Mouse (Mus musculus): ENCODE measurements around the gene Susd1. TPM values are rescaled to one million over a fixed set of nuclear protein-coding genes. Genes with fewer than 3 reads are reported as not detected.

Gene Susd1
- polyA plus RNA-seq, 1 experiment, result 8.8 TPM

GRCm38 (mm10) chr4:59324317-59324716 lies 114.1 kb downstream of the Susd1 start:
- H3K27me3 ChIP-seq (replicated peaks; ENCODE audit: control insufficient read depth, insufficient read depth, low read length), result no peaks in the 10 kb centered on the region
- DNase-seq, result no peak
- no peak overlapping the region for H3K27ac ChIP-seq (ENCODE audit: insufficient read depth, low read depth, low read length)
- no peak overlapping the region for H3K4me3 ChIP-seq (ENCODE audit: insufficient read depth, low read depth, low read length)
- whole genome bisulfite sequencing, result 89% methylated on average over 5 of the region's 5 CpGs
- TF ChIP-seq CTCF (conservative IDR thresholded peaks at IDR 0.05; ENCODE audit: insufficient read depth, insufficient read length, low read depth, low read length), result no peak
- no peaks in the 10 kb centered on the region for H3K4me1 ChIP-seq (ENCODE audit: control insufficient read depth, insufficient read depth, low read length)
- no peaks in the 10 kb centered on the region for H3K36me3 ChIP-seq (ENCODE audit: control insufficient read depth, insufficient read depth, low read length)

GRCm38 (mm10) chr4:59323231-59323651 lies 115.2 kb downstream of the Susd1 start:
- TF ChIP-seq CTCF (conservative IDR thresholded peaks at IDR 0.05; ENCODE audit: insufficient read depth, insufficient read length, low read depth, low read length) (no peak), POLR2A (IDR thresholded peaks at IDR 0.05; ENCODE audit: low read depth, low read length) (no peak)
- H3K4me3 ChIP-seq (ENCODE audit: insufficient read depth, low read depth, low read length), result no peak overlapping the region
- DNase-seq, result no peak
- H3K27ac ChIP-seq (ENCODE audit: insufficient read depth, low read depth, low read length), result no peak overlapping the region
- H3K36me3 ChIP-seq (ENCODE audit: control insufficient read depth, insufficient read depth, low read length), result no peaks in the 10 kb centered on the region
- no peaks in the 10 kb centered on the region for H3K27me3 ChIP-seq (replicated peaks; ENCODE audit: control insufficient read depth, insufficient read depth, low read length)
- WGBS, result 51% methylated on average over 7 of the region's 7 CpGs
- no peaks in the 10 kb centered on the region for H3K4me1 ChIP-seq (ENCODE audit: control insufficient read depth, insufficient read depth, low read length)

GRCm38 (mm10) chr4:59322733-59323132 lies 115.7 kb downstream of the Susd1 start:
- DNase-seq, result no peak
- no peaks in the 10 kb centered on the region for H3K27me3 ChIP-seq (replicated peaks; ENCODE audit: control insufficient read depth, insufficient read depth, low read length)
- TF ChIP-seq POLR2A (IDR thresholded peaks at IDR 0.05; ENCODE audit: low read depth, low read length) (no peak), CTCF (conservative IDR thresholded peaks at IDR 0.05; ENCODE audit: insufficient read depth, insufficient read length, low read depth, low read length) (no peak)
- WGBS, result 87% methylated on average over 3 of the region's 3 CpGs
- no peak overlapping the region for H3K27ac ChIP-seq (ENCODE audit: insufficient read depth, low read depth, low read length)
- H3K36me3 ChIP-seq (ENCODE audit: control insufficient read depth, insufficient read depth, low read length), result no peaks in the 10 kb centered on the region
- H3K4me3 ChIP-seq (ENCODE audit: insufficient read depth, low read depth, low read length), result no peak overlapping the region
- no peaks in the 10 kb centered on the region for H3K4me1 ChIP-seq (ENCODE audit: control insufficient read depth, insufficient read depth, low read length)

- H3K27ac ChIP-seq (ENCODE audit: insufficient read depth, low read depth, low read length), result no peak overlapping the region
- DNase-seq, result no peak
- no peak for TF ChIP-seq CTCF (conservative IDR thresholded peaks at IDR 0.05; ENCODE audit: insufficient read depth, insufficient read length, low read depth, low read length)
- TF ChIP-seq POLR2A (IDR thresholded peaks at IDR 0.05; ENCODE audit: low read depth, low read length), result no peak
- H3K27me3 ChIP-seq (replicated peaks; ENCODE audit: control insufficient read depth, insufficient read depth, low read length), result no peaks in the 10 kb centered on the region
- no peaks in the 10 kb centered on the region for H3K36me3 ChIP-seq (ENCODE audit: control insufficient read depth, insufficient read depth, low read length)
- no peaks in the 10 kb centered on the region for H3K4me1 ChIP-seq (ENCODE audit: control insufficient read depth, insufficient read depth, low read length)
- WGBS, result 91% methylated on average over 6 of the region's 6 CpGs
- H3K4me3 ChIP-seq (ENCODE audit: insufficient read depth, low read depth, low read length), result no peak overlapping the region
These were observed 116.4 kb downstream of the Susd1 start for GRCm38 (mm10) chr4:59322056-59322455.

- H3K27me3 ChIP-seq (replicated peaks; ENCODE audit: control insufficient read depth, insufficient read depth, low read length), result no peaks in the 10 kb centered on the region
- H3K4me1 ChIP-seq (ENCODE audit: control insufficient read depth, insufficient read depth, low read length), result no peaks in the 10 kb centered on the region
- TF ChIP-seq CTCF (conservative IDR thresholded peaks at IDR 0.05; ENCODE audit: insufficient read depth, insufficient read length, low read depth, low read length) (no peak), POLR2A (IDR thresholded peaks at IDR 0.05; ENCODE audit: low read depth, low read length) (no peak)
- H3K4me3 ChIP-seq (ENCODE audit: insufficient read depth, low read depth, low read length), result no peak overlapping the region
- no peak for DNase-seq
- no peaks in the 10 kb centered on the region for H3K36me3 ChIP-seq (ENCODE audit: control insufficient read depth, insufficient read depth, low read length)
- H3K27ac ChIP-seq (ENCODE audit: insufficient read depth, low read depth, low read length), result no peak overlapping the region
- WGBS, result 87% methylated on average over 12 of the region's 12 CpGs
These were observed 117.0 kb downstream of the Susd1 start for GRCm38 (mm10) chr4:59321181-59322008.

- no peaks in the 10 kb centered on the region for H3K36me3 ChIP-seq (ENCODE audit: control insufficient read depth, insufficient read depth, low read length)
- no peak for DNase-seq
- no peak overlapping the region for H3K27ac ChIP-seq (ENCODE audit: insufficient read depth, low read depth, low read length)
- TF ChIP-seq CTCF (conservative IDR thresholded peaks at IDR 0.05; ENCODE audit: insufficient read depth, insufficient read length, low read depth, low read length) (no peak), POLR2A (IDR thresholded peaks at IDR 0.05; ENCODE audit: low read depth, low read length) (no peak)
- H3K4me3 ChIP-seq (ENCODE audit: insufficient read depth, low read depth, low read length), result no peak overlapping the region
- WGBS, result 71% methylated on average over 9 of the region's 9 CpGs
- H3K27me3 ChIP-seq (replicated peaks; ENCODE audit: control insufficient read depth, insufficient read depth, low read length), result no peaks in the 10 kb centered on the region
- no peaks in the 10 kb centered on the region for H3K4me1 ChIP-seq (ENCODE audit: control insufficient read depth, insufficient read depth, low read length)
These were observed 119.1 kb downstream of the Susd1 start for GRCm38 (mm10) chr4:59319136-59319941.

GRCm38 (mm10) chr4:59318602-59319001 lies 119.8 kb downstream of the Susd1 start:
- Histone ChIP-seq H3K27ac (ENCODE audit: insufficient read depth, low read depth, low read length) (no peak overlapping the region), H3K4me1 (ENCODE audit: control insufficient read depth, insufficient read depth, low read length) (no peaks in the 10 kb centered on the region), H3K36me3 (ENCODE audit: control insufficient read depth, insufficient read depth, low read length) (no peaks in the 10 kb centered on the region), H3K4me3 (ENCODE audit: insufficient read depth, low read depth, low read length) (no peak overlapping the region), H3K27me3 (replicated peaks; ENCODE audit: control insufficient read depth, insufficient read depth, low read length) (no peaks in the 10 kb centered on the region)
- TF ChIP-seq POLR2A (IDR thresholded peaks at IDR 0.05; ENCODE audit: low read depth, low read length) (no peak), CTCF (conservative IDR thresholded peaks at IDR 0.05; ENCODE audit: insufficient read depth, insufficient read length, low read depth, low read length) (no peak)
- WGBS, result 87% methylated on average over 6 of the region's 6 CpGs
- DNase-seq, result no peak
